Mouse (Mus musculus): ENCODE measurements around the gene Hoxb8.

The Hoxb8 gene

DNA sequence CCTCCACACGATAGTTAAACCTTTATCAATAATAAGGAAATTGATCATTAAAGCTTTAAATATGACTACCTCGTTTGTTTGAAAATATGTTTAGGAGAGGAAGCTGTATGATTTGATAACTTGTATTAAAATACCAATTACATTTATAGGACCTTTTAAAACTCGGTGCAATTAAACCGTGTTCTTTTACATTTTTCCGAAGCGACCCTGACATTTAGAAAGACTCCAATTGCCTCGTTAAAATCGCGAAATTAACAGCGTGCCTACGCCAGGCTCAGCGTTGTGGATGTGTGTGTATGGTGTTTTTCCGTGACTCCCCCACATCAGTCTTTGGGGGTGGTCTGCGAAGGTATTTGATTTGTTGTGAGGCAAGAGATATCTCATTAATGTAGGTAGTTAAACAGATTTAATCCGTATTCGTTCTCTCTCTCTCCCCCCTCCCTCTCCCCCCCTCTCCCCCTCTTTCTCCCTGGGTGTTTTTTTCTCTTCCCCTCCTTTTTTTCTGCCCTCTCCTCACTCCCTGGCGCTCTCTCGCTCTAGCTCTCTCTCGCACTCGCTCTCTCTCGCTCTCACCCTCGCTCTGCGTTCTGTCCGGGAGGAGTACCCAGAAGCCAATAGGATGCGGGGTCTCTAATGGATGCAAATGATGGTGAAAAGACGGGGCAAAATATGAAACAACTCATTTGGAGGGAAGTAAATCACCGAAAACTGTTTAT lies at the start of gene Hoxb8:
TSS of gene Hoxb8 (plus strand) at position 51 of the 716 bp plus-strand sequence.
- no peak for DNase-seq (ENCODE audit: low read depth, low spot score)

DNA sequence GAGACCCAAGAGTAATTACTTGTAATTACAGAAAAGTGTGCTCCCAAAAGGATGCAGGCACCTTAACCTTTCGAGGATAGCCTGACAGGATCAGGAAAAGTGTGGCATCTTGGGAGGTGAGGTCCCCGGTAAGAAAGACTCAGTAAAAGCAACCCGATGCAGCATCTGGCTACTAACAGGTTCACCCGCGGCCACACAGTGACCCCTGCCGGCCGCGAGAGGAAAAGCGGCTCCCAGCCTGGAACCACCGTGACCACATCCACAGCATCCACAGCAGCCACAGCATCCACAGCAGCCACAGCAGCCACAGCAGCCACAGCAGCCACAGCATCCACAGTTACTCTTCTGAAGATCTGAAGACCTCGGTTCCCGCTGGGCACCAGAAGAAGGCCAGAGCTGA lies 46.8 kb upstream of the Hoxb8 start:
- peak; percentile 1 for DNase-seq (ENCODE audit: low read depth, low spot score)

DNA sequence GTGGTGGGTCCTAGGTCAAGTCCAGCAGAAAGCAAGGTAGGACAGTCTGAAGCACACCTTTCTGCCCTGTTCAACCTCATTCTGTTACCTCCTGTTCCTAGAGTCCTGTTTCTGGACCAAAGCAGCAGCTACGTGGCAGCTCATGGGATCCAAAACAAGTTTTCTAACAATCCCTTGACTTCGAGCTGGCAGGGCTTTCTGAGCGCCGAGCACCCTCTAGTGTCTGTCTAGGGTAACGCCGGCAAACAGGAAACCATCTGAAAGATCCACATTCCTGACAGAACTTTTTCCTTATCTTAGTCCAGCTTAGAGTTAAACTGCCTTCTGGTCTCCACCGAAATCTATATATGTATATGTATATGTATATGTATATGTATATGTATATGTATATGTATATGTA lies 41.5 kb upstream of the Hoxb8 start:
- no peak for DNase-seq (ENCODE audit: low read depth, low spot score)

DNA sequence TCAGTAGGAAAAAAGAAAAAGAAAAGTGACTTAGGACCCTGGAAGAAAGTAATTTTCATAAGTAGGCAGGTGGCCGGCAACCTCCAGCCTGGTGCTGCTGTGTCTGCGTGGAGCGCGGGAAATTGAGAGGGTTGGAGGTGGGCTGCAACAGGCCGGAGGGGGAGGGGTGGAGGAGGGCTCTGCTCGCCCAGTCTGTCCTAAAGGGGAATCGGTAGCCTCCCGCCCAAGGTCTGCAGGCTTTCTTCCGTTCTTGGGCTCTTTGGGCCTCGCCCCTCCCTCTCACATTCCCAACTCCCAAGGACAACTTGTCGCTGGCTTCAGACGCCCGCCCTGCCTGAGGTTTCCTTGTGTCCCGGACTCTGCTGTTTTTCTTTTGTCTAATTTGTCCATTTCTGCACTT lies 30.8 kb upstream of the Hoxb8 start:
- DNase-seq (ENCODE audit: low read depth, low spot score), result no peak

DNA sequence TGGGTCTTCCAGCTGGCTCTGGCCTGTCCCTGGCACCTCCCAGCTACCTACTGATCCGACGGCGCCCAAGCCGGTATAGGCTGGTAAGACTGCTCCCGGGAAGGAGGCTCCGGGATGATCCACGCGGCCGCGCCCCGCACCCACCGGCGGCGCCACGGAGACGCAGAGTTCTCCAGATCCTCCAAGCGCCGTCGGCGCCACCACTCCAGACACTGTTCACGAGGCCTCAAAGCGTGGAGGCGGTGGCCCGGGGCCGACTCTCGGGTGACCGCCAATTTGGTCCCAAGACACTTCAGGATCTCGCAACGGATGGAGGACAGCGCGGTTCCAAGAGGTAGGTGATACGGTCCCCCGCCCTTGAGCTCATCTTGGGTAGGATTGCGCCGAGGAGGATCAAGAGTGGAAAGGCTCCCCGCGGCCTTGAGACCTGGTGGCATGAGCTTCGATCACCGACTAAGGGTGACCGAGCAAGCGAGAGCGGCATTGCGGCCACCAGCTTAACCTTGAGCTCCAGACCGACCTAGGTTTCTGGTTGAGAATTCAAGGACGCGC lies 30.1 kb upstream of the Hoxb8 start:
- no peak for DNase-seq (ENCODE audit: low read depth, low spot score)

DNA sequence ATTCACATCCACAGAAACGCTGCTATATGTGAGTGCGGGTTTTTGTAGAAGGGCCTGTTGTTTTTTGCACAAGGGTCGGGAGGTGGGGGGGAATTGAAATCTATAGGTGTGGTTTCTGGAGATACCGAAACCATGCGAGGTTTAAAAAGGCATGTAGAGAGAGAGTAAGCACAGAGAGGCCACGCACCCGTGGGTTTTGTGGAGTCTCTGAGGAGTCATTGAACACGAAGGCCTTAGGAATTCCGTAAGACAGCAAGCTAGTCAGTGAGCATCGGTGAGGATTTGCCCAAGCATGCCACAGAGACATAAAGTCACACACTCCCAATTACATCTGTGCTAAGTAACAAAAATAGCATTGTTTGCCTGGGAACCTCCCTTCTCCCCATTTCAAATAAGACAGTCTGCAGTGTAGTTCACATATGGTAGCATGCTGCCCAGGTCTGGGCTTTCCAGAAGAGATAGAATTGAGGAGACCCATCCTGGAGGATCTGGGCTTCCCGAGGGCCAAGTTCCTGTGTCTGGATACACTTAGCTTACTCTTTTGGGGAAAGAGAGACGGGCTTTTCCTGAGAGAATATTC lies 29.1 kb upstream of the Hoxb8 start:
- DNase-seq (ENCODE audit: low read depth, low spot score), result no peak

DNA sequence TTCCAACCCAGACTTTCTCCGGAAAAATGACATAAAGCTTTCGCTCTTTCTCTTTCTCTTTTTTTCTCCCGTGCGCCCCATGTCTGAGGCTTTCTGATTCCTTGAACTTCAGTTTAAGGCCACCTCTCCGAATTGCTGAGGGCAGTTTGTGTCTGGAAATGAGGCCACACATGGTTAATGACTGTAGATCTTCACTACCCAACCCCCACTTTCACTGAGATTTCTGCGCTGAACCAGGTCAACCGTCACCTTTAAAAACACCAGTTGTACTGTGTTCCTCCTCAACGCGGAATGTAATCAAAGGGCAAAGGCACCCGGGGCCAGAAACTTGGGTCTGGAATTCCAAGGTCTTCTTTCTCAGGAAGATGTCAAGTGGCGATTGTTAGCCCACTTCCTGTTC lies 27.5 kb upstream of the Hoxb8 start:
- no peak for DNase-seq (ENCODE audit: low read depth, low spot score)

DNA sequence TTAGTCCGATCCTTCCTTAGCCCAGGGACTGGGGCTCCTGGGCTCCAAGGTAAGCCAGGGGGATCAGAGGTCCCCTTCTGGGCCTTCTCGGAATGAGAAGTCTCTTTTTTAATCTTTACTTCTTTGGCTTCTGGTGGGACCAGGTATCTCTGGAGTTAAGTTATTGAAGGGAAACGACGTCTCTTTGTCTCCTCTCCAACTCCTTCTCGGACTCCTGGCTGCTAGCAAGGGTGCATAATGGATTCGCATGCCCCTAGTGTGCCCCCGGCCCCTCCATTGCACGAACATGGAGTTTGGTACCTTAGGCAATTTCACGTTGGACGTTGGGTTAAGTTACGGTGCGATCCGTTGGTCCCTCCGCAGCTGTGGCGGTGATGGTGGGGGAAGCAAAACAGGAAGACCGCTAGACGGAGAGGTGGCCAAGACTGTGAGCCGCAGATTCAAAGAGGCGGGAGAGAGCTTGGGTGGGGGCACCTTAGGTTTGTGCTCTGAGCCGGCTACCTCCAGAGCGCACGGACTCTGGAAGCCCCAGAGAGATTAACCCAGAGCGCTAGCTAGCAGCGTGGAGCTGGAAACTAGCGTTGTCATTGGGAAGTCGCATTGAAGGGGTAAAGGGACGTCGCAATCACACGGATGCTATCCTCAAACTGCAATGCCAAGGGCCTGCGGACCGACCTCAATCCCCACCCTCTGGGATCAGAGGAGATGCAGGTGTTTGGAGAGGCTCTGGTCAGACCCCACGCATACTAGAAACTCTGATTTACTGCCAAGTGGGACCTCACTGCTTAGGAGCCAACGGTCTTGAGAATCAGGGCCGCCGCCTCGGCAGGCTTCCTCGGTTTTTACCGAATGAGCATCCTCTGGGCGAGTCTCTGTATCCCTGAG lies 26.4 kb upstream of the Hoxb8 start:
- no peak for DNase-seq (ENCODE audit: low read depth, low spot score)

DNA sequence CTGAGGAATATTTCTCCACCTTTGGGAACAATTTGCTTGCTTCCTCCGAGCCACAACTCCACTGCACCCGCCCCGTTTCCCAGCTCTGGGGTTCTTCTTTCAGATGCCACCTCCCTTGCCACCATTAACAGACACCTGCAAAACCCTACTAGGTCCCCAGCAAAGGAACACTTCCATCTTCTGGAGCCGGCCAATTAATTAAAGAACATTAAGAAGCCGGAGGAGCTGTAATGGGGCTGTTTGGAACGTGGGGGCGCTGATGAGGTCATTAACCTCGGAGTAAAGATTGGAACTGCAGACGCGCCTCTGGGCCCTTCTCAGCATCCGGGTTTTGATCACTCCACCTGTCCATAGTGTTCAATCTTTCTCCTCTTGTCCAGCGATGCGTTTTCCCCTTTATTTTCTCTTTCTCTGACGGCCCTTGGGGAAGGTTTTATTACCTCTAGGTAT lies 25.7 kb upstream of the Hoxb8 start:
- no peak for DNase-seq (ENCODE audit: low read depth, low spot score)

DNA sequence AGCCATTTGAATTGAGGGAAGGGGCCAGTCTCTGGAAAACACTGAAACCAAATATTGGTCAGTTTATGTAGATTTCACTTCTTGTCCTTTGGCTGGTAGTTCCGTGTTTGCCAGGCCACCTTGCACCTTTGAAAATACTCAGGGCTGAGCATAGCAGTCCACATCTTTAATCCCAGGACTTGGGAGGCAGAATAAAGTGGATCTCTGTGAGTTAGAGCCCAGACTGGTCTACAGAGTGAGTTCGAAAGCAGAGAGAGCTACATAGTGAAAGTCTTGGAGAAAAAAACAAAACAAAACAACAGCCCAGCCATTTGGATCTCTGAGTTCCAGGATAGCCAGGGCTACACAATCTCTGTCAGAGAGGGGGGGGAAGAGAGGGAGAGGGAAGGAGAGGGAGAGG lies 24.6 kb upstream of the Hoxb8 start:
- DNase-seq (ENCODE audit: low read depth, low spot score), result no peak

DNA sequence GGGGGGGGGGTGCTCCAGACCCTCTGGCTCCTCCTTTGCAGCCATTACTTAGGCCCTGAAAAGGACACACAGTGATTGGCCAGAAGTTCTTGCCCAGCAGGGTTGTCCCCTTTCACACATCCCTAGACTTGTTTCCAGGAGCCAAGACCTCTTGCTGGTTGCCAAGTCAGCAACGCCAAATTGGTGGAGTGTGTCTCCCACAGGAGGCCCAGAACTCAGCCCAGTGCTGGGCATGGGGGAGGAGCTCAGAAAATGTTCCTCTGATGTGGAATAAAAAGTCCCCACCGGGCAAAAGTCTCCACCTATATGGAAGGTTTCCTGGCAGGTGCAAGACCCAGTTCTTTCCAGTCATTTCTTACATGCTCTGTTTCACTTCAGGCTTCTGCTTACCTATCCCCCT lies 22.7 kb upstream of the Hoxb8 start:
- no peak for DNase-seq (ENCODE audit: low read depth, low spot score)

DNA sequence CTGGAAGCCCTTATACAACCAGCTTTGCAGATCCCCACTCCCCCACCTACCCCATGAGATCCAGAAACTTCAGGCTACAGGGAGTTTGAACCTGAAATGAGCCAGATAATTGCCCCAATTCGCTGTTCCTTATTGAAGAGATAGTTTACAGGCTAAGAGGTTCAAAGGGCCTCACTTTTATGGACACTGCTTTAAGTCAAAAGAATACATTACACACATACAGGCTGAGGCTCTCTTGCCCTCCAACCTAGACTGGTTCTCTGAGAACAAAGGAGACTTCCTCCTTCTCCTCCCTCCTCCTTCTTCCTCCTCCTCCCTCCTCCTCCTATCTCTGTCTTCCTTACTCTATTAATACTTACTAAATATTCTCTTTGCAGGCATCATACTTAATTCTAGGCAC lies 22.2 kb upstream of the Hoxb8 start:
- DNase-seq (ENCODE audit: low read depth, low spot score), result no peak

DNA sequence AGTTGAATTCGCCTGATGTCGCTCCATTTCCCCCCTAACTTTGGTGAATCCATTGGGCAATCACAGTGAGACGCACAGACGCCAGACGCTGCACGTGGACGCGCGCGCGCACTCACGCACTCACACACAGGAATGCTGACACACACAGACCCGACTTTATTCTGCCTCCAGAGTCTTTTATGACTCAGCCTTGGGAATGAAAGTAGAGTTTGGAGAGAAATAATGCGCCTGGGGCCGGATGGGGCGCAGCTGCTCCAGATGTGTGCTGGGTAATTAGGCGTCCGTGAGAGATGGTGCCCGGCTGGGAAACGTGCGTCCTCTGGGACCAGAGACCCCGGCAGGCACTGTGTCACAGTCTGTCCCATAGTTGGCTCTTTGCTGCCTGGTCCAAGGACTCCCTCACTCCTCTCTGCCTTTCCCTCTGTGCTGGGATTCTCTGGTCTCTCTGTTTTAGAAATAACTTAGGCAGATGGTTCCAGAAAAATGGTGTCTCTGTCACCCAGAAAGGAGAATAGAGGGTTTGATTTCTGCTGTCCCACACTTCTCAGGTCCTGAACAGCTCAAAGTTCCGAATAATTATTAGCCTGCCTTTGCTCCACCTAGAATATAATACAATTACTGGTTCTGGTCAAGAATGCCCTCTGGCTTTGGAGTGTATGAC lies 21.3 kb upstream of the Hoxb8 start:
- no peak for DNase-seq (ENCODE audit: low read depth, low spot score)

DNA sequence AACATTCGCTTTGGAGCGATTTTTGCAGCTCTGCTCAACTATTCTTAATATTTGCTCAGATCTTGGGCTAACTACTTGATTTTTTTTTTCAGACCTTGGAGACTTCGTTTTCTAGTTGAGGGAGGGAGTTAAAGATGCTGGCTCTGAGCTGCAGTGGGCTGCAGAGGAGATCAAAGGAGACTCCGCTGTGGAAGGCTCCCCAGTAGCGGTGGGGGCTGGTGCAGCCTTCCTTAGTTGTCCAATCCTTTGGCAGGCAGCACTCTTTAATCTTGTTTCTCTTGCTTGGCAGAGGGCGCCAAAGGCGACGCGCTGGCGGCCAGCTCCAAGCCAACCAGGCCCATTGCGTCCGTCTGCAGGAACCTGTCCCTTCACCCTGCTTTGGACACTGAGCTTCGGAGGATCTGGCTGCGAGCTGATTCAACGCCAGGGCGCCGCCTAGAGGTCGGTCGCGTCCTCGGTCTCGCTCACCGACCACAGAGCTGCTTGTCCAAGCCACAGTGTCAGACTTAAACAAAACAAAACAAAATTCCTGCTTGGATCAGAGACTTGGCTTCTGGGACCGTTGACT lies 20.3 kb upstream of the Hoxb8 start:
- DNase-seq (ENCODE audit: low read depth, low spot score), result no peak

DNA sequence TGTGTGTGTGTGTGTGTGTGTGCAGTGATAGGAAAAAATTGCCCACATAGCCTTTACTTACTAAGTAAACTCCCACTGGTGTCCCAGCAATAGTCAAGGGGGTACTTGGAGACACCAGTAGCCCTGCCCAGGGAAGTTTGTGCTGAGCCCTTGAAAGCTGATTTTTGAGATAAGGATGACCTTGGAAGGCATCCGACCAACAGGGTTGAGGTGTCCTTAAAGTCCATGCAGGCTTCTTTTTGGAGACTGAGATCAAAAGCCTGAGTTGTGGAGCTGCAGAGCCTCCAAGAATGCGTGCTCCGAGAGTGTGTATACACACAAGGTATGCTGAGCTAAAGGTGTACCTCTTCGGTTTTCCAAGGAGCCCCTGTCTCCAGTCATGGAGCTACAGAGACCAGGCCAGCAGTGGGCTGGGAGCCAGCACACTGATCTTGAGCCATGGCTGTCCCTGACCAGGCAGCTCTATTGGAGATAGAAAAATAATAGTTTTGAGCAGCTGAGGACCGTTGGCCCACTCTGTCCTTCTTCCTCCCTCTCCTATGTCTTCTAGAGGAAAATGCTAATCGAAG lies 19.4 kb upstream of the Hoxb8 start:
- DNase-seq (ENCODE audit: low read depth, low spot score), result no peak

DNA sequence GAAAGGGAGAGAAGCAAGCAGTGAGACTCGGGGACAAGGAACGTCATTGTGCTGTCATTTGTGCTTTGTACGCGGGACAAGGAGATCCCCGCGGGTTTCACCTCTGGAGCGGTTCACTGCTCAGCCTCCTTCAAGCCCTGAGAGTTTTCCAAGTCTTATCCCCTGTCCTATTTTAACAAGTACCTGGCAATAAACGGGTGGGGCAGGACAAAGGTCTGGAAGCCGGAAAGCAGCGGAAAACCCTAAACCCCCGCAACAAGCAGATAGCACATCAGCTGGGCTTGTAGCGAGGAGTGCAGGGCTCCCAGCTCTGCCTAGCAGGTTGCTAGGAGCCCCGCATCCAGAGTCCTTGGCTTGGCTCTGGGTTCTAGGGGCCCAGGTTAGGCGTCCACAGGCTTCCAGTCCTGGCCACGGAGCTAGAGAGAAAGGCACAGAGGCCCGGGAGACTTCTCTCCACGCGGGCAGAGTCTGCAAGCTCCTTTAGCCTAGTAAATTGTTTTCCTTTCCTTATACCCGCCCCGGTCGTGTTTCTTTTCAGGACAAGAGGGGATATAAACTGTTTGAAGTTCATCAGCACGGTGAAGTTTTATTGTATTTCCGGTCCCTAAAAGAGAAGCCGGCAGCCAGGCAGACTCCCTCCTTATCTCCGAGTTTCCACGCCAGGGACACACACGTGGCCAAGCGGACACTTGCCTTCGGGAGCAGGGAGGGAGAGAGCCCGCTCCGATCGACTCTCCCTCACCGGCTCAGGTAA lies 17.9 kb upstream of the Hoxb8 start:
- no peak for DNase-seq (ENCODE audit: low read depth, low spot score)

DNA sequence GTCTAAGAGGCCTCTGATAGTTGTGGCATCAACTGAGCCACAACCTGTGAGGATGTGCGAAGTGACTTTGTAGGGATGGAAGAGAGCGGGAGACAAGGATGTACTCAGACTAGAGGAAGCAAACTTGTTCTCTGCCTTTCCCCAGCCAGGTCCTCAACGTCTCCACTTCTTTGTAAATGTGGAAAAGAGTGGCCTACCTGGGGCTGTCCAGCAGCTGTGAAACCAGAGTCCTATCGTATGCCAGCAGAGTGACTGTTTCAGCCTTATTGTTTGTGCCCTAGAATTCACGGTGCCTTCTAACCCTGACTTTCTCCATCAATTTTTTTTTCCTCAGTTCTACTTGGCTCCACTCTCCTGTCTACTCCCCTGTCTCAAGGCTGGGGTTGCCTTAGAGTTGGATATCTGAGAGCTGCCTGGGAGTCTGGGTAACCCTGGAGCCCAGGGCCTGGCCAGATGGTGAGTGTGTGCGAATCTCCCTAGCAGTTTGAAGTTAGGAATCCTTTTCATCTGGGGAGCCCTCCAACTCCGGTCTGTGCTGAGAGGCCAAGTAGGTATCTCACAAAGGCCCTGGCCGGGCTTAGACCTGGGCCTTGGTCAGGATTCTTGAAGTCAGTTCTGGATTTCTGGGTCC lies 17.2 kb upstream of the Hoxb8 start:
- DNase-seq (ENCODE audit: low read depth, low spot score), result no peak

DNA sequence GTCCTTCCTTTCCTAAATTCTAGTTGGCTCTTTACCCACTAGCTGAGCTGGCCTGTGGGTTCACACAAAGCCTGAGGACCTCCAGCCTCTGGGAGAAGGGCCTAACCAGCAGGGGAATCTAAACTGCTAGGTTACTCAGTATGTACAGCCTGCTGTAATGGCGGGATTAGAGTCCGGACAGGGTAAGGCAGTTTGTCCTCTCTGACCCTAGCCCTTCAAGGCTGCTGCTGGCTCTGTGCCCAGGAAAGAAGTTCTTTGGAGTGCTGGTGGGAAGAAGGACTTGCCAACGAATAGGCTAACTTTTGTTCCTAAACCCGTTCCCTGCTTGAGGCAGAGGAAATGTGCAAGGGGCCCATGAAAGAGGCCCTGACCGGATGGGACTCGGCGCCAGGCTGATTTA lies 15.8 kb upstream of the Hoxb8 start:
- DNase-seq (ENCODE audit: low read depth, low spot score), result no peak

DNA sequence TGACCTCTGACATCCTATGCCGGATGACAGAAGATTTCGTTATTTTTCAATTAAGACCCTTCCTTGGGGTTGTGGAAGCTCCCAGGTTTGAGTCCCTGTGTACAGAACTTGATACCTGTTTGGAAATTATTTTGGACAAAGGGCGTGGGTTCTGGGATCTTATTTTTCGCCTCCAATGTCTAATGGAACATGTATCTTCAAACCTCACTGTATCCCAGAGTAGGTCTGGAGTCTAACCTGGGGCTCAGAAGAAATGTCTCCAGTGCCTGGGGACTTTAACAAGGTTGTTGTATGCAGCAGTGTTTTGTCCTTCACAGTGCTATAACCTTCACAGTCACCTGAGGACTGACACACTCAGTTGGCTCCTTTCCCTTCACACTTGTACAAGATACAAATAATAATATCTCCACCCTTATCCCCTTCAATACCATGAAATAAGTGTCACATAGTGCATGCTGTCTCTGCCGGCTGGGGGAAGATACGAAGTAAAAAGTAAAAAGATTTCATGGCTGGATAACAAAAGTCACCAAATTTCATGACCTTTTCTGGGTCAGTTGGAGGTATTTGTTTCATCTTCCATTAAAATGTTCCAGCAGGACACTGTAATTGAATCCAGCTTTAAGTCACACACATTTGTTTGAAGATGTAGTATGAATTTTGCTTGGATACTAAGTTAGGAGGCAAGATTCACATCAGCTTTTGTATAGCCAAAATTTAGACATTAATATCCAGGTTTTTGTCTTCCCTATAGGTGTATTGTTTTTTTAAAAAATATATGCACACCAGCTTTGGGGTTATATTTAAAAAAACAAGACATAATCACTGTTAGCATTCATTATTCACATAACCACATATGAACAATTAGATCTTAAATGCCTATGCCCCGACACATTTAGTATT lies 14.4 kb upstream of the Hoxb8 start:
- DNase-seq (ENCODE audit: low read depth, low spot score), result no peak
